Mouse (Mus musculus) ES-Bruce4 (cell line): ENCODE data around the gene Prr12.

Experiments
- CTCF ChIP-seq: IDR thresholded peaks from one replicate; pipeline ENCODE4 v1.8.1; 2011; ENCODE audit warnings: low read depth, low read length
- EP300 ChIP-seq: IDR thresholded peaks from 2 replicates; pipeline ENCODE4 v1.6.1; 2011; ENCODE audit warnings: low read depth, low read length; ENCODE audit not compliant: insufficient read depth
- POLR2A ChIP-seq: IDR thresholded peaks from one replicate; pipeline ENCODE4 v1.8.1; 2011; ENCODE audit warnings: low read length; ENCODE audit not compliant: insufficient read depth

DNA sequence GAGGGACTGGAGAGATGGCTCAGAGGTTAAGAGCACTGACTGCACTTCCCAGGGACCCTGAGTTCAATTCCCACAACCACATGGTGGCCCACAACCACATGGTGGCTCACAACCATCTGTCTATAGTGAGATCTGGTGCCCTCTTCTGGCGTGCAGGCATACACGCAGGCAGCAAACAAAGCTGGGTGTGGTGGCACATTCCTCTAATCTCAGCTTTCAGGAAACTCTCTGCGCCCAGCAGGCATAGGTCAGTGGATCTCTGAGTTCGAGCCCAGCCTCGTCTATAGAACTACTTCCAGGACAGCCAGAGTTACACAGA lies 15.3 kb upstream of the Prr12 start:
- TF ChIP-seq POLR2A (no peak), EP300 (peak; percentile 80; the same call in 1 of the 2 replicates), CTCF (peak; percentile 99)
